Mouse (Mus musculus): ENCODE measurements around the gene Syncrip. TPM values are rescaled to one million over a fixed set of nuclear protein-coding genes. Genes with fewer than 3 reads are reported as not detected.
A peak's percentile ranks its signal among the peaks of the same experiment; 100 is the strongest.

Syncrip gene
- polyA plus RNA-seq, 1 experiment from 2014 or later = 115 TPM

DNA sequence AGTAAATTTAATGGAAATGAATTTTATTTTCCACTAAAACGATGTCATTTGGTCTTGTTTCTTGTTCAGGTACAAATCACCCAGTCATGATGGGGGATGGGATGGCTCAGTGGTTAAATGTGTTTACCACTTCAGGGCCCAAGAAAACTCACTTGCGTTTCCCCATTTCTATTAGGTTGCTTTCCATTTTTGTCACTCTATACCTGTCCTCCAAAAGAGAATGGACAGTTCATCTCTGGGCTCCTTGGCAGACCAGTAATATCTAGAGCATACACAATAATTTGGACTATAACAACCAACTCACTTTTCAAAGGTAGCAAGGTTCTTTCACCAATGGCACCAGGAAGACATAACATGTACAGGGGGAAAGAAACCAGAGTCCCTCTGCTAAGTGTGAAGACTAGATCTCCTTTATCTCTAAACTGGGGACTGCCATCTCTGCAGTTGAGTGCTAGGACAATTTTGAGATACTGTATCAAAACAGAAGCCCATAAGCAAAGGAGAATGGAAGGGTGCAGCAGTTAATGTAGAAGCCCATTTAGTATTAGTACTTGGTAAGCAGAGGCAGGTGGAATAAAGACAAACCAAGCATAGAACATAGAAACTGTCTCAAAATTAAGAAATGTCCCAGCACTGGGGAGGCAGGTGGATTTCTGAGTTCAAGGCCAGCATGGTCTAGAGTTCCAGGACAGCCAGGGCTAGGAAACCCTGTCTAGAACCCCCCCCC is 37.9 kb upstream of the Syncrip start:
- peaks cover 22% of the 10 kb centered on the region for H3K4me1 ChIP-seq
- H3K4me3 ChIP-seq = peak overlapping the region; percentile 77
- DNase-seq (ENCODE audit: low spot score) = no peak
- 20% methylated on average over 2 of the region's 2 CpGs for WGBS
- no peaks in the 10 kb centered on the region for H3K27me3 ChIP-seq (ENCODE audit: low read depth, poor library complexity, severe bottlenecking)
- H3K9me3 ChIP-seq (replicated peaks) = no peaks in the 10 kb centered on the region
- H3K36me3 ChIP-seq = peaks cover 24% of the 10 kb centered on the region
- H3K27ac ChIP-seq (replicated peaks) = no peak overlapping the region

DNA sequence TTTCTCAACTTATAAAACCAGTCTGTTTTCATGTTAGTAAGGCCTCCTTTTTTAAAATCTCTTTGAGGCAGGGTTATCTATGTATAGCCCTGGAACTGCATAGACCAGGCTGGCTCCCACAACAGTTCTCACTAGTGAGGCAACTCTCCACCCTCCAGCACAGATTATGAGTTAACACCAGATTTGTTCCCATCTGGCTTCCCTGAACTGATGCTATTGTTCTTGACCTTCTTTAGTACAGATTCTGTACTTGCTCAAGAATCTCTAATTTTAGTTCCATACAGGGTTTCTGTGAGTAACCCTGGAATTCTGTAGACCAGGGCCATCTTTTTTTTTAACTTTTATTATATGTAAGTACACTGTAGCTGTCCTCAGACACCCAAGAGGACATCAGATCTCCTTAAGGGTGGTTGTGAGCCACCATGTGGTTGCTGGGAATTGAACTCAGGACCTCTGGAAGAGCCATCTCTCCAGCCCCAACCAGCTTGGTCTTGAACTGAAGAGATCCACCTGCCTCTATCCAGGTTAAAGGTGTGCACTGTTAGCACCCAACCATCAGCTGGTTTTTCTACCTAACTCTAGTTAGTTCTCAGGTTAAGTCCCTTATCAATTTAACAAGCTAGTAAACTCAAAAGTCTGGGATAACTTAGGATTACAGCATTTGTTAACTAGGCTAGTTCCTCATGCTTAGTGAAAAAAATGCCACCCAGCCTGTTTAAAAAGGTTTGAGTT is 37.2 kb upstream of the Syncrip start:
- no peak overlapping the region for H3K27ac ChIP-seq (replicated peaks)
- H3K36me3 ChIP-seq = peaks cover 24% of the 10 kb centered on the region
- no peak for DNase-seq (ENCODE audit: low spot score)
- H3K4me3 ChIP-seq = no peak overlapping the region
- no peaks in the 10 kb centered on the region for H3K9me3 ChIP-seq (replicated peaks)
- H3K4me1 ChIP-seq = peaks cover 19% of the 10 kb centered on the region
- no peaks in the 10 kb centered on the region for H3K27me3 ChIP-seq (ENCODE audit: low read depth, poor library complexity, severe bottlenecking)

DNA sequence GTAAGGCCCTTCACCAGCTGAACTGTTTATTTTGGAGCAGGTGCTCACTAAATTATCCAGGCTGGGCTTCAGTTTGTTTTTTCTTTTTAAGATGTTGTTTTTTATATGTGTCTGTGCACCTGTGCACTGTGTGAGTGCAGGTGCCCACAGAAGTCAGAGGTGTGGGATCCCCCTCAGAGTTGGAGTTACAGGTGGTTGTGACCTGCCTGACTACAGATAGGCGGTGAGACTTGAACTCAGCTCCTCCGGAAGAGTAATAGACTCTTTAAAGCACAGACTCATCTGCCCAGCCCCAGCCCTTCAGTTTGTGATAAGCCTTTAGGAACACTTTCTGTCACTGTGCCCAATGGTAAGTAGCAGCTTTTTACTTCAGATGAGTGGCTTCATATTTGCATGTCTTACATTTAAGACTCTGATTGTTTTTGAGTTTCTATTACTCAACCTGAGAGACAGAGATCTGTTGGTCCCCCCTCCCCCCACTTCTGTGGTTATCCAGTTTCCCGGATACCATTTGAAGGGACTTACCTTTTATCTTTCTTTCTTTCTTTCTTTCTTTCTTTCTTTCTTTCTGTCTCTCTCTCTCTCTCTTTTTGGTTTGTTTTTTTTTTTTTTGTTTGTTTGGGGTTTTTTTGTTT is 34.1 kb upstream of the Syncrip start:
- WGBS = 88% methylated on average over 3 of the region's 3 CpGs
- no peak overlapping the region for H3K4me3 ChIP-seq
- H3K27me3 ChIP-seq (ENCODE audit: low read depth, poor library complexity, severe bottlenecking) = no peaks in the 10 kb centered on the region
- no peaks in the 10 kb centered on the region for H3K9me3 ChIP-seq (replicated peaks)
- DNase-seq (ENCODE audit: low spot score) = no peak
- H3K4me1 ChIP-seq = peaks cover 13% of the 10 kb centered on the region
- H3K36me3 ChIP-seq = peaks cover 18% of the 10 kb centered on the region
- no peak overlapping the region for H3K27ac ChIP-seq (replicated peaks)

DNA sequence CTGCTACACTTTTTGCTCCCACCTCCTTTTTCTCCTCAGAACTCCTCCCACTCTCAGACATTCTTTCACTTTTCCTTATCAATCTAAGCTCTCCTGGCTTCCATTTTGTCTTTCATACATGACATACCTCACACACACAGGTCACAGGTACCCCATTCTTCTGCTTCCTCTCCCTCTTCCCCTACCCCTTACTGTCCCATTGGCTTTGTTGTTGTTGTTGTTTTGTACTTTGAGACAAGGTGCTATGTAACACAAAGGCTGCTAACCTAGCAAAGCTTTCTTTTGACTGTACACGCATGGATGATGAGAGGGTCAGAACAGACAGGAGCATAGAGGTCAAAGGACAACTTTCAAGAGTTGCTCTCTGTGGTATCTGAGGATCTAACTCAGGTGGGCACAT is 33.2 kb upstream of the Syncrip start:
- peaks cover 9% of the 10 kb centered on the region for H3K36me3 ChIP-seq
- no peak for DNase-seq (ENCODE audit: low spot score)
- H3K27me3 ChIP-seq (ENCODE audit: low read depth, poor library complexity, severe bottlenecking) = no peaks in the 10 kb centered on the region
- H3K9me3 ChIP-seq (replicated peaks) = no peaks in the 10 kb centered on the region
- H3K27ac ChIP-seq (replicated peaks) = no peak overlapping the region
- WGBS = 90% methylated on average over 1 of the region's 1 CpGs
- H3K4me3 ChIP-seq = no peak overlapping the region
- H3K4me1 ChIP-seq = peaks cover 6% of the 10 kb centered on the region

DNA sequence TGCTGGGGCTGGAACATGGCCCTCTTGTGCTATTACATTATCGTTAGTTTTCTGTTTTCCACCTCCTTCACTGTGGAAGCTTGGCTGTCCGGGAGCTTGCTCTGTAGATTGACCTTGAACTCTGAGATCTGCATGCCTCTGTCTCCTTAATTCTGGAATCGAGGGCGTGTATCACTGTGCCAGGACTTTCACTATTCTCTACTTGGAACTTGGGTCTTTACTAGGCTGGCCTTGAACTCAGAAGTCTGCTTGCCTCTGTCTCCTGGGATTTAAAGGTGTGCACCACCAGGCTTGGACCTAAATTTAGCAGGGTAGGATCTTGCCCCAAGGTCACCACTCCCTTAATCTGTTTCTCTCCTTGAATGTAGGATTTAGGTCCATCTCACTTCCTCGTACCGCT is 19.5 kb upstream of the Syncrip start:
- no peak overlapping the region for H3K27ac ChIP-seq (replicated peaks)
- WGBS = 83% methylated on average over 6 of the region's 6 CpGs
- H3K4me1 ChIP-seq = no peaks in the 10 kb centered on the region
- H3K4me3 ChIP-seq = no peak overlapping the region
- no peaks in the 10 kb centered on the region for H3K27me3 ChIP-seq (ENCODE audit: low read depth, poor library complexity, severe bottlenecking)
- no peaks in the 10 kb centered on the region for H3K9me3 ChIP-seq (replicated peaks)
- DNase-seq (ENCODE audit: low spot score) = no peak
- H3K36me3 ChIP-seq = no peaks in the 10 kb centered on the region

DNA sequence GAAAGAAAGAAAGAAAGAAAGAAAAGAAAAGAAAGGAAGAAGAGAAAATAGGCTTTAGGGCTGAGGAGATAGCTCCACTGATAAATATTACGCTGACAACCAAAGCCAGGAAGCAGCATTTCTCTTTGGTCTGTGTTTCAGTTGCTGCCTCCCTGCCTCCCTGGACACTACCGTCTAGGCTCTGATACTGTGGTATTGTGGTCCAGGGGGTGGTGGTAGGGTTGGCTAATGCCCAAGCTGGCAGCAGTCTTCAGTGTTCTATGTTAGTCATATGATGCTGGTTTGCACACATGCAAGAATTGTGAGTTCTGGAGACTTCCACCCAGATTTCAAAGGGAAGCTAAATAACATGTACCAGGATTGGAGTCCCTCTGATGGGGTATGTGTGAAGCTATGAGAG is 17.7 kb upstream of the Syncrip start:
- H3K27ac ChIP-seq (replicated peaks) = no peak overlapping the region
- DNase-seq (ENCODE audit: low spot score) = no peak
- no peak overlapping the region for H3K4me3 ChIP-seq
- no peaks in the 10 kb centered on the region for H3K36me3 ChIP-seq
- WGBS = 86% methylated on average over 2 of the region's 2 CpGs
- no peaks in the 10 kb centered on the region for H3K4me1 ChIP-seq
- no peaks in the 10 kb centered on the region for H3K9me3 ChIP-seq (replicated peaks)
- no peaks in the 10 kb centered on the region for H3K27me3 ChIP-seq (ENCODE audit: low read depth, poor library complexity, severe bottlenecking)

DNA sequence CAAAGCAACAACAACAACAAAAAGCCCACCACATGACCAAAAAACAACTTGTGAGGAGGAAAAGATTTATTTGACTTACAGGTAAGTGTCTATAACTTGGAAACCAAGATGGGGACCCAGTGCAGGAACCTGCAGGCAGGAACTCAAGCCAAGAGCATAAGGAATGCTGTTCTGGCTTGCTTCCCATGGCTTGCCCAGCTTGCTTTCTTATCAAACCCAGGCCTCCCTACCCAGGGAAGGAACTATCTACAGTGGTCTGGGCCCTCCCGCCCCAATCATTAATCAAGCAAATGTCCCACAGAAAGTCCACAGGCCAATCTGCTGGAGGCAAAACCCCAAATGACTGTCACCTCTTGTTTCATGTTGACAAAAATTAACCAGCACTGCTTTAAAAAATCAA is 10.1 kb upstream of the Syncrip start:
- no peak for DNase-seq (ENCODE audit: low spot score)
- Histone ChIP-seq H3K27ac (replicated peaks) (no peak overlapping the region), H3K4me3 (no peak overlapping the region), H3K36me3 (no peaks in the 10 kb centered on the region), H3K27me3 (ENCODE audit: low read depth, poor library complexity, severe bottlenecking) (no peaks in the 10 kb centered on the region), H3K4me1 (no peaks in the 10 kb centered on the region), H3K9me3 (replicated peaks) (no peaks in the 10 kb centered on the region)
- WGBS = 89% methylated on average over 1 of the region's 1 CpGs

DNA sequence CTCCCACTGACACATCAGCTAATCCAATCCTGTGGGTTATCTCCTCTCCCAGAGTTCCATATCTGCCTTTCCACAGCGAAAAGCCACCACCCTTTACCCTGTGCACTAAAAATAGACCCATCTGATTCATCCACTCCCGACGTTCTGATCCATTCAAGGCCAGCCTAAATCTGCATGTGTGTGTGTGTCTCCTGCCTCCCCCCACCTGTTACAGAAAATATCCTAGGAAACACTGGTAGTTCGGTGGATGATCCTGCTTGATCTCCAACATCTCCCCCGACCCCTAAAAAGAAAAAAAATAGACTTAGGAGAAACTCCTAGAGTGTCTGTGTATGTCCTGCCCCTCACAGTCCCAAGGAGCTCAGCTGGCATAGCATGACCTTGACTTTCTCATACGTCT is 2.2 kb upstream of the Syncrip start:
- peaks cover 25% of the 10 kb centered on the region for H3K4me1 ChIP-seq
- WGBS = 55% methylated on average over 6 of the region's 6 CpGs
- DNase-seq (ENCODE audit: low spot score) = no peak
- no peak overlapping the region for H3K4me3 ChIP-seq
- no peak overlapping the region for H3K27ac ChIP-seq (replicated peaks)
- 0 out of 2 replicates have a peak, but pooled peaks cover 7% of the 10 kb centered on the region for H3K27me3 ChIP-seq (ENCODE audit: low read depth, poor library complexity, severe bottlenecking)
- no peaks in the 10 kb centered on the region for H3K9me3 ChIP-seq (replicated peaks)
- H3K36me3 ChIP-seq = peaks cover 8% of the 10 kb centered on the region

DNA sequence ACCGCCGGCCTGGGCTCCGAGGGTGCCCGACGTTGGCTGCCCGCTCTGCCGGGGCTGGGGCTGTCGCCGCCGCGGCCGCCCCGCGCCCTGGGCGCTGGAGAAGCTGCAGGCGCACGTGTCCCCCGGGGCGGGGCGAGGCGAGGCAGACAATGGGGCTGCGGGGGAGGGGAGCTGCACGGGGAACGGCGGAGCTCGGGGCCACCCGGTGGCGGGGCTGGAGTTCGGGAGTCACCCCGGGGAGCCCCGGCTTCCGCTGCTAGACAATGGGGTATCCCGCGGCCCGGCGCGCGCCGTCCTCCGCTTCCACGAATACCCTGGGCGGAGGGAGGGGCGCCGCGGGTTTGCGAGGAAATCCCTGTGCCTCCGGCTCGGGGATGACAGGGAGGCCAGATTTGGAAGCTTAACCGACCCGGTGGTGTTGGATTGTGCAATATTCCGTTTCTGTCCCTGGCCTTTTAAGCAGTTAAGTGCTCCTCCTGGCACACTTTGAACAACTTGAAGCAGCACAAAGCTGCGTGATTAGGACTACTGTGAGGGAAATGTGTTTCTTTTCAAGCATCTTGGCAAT is 539 bp upstream of the Syncrip start:
- Histone ChIP-seq H3K27ac (replicated peaks) (peak overlapping the region; percentile 99), H3K9me3 (replicated peaks) (no peaks in the 10 kb centered on the region), H3K27me3 (ENCODE audit: low read depth, poor library complexity, severe bottlenecking) (0 out of 2 replicates have a peak, but pooled peaks cover 7% of the 10 kb centered on the region), H3K4me3 (peak overlapping the region; percentile 100), H3K36me3 (peaks cover 24% of the 10 kb centered on the region), H3K4me1 (peaks cover 25% of the 10 kb centered on the region)
- under 1% methylated on average over 52 of the region's 52 CpGs for WGBS
- DNase-seq (ENCODE audit: low spot score) = no peak

DNA sequence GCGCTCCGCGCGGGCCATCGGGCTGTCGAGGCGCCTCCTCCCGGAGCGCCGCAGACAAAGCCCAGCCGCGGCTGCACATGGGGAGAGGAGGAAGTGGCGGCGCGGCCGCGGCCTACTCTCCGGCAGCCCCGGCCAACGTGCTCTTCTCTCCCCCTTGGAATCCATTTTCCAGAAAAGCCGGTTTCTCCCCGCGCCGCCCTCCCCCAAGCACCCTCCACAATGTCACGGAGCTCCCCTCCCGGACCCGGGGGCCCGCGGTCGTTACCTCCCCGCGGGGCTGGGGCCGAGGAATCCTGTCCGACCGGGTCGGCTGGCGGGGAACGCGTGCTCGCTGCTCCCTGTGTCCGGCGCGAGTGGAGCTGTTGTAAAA is 598 bp downstream of the Syncrip start:
- H3K4me3 ChIP-seq = peak overlapping the region; percentile 100
- 0 out of 2 replicates have a peak, but pooled peaks cover 7% of the 10 kb centered on the region for H3K27me3 ChIP-seq (ENCODE audit: low read depth, poor library complexity, severe bottlenecking)
- peaks cover 36% of the 10 kb centered on the region for H3K36me3 ChIP-seq
- no peaks in the 10 kb centered on the region for H3K9me3 ChIP-seq (replicated peaks)
- under 1% methylated on average over 43 of the region's 43 CpGs for WGBS
- DNase-seq (ENCODE audit: low spot score) = peak; percentile 69
- H3K4me1 ChIP-seq = peaks cover 25% of the 10 kb centered on the region
- H3K27ac ChIP-seq (replicated peaks) = peak overlapping the region; percentile 99

DNA sequence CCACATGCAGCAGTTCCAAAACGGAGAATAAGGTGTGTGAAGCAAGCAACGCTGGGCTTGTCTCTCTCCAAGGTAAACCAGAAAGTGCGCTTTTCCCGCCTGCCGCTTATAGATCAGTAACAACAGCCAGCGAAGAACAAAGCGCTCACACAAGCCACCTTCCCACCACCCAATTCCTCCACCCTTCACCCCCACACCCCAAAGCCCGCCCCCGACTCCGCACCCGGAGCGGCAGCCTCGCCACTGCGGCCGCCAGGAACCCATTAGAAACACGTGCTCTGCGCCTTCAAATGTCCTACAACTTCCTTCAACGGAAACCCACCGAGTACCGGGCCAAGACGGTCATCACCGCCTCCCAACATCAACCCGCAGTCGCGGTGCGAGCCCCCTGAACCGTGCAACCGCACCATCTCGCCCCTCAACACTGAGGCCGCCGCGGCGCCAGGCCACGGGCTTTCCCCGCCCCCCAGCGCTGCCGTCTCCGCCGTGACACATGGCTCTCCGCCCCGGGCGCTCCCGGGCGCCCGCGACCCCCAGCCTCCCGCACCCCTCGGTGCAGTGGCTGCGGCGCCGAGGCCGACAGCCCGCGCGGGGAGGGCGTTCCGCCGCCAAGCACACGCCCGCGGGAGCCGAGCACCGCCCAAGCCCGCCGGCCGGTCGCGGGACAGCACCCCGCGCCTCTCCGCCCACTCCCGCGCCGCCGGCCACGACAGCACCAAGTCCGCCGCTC is 1.1 kb downstream of the Syncrip start:
- Histone ChIP-seq H3K36me3 (peaks cover 41% of the 10 kb centered on the region), H3K9me3 (replicated peaks) (no peaks in the 10 kb centered on the region), H3K4me3 (peak overlapping the region; percentile 100), H3K27ac (replicated peaks) (peak overlapping the region; percentile 99), H3K4me1 (peaks cover 25% of the 10 kb centered on the region), H3K27me3 (ENCODE audit: low read depth, poor library complexity, severe bottlenecking) (0 out of 2 replicates have a peak, but pooled peaks cover 7% of the 10 kb centered on the region)
- peak; percentile 51 for DNase-seq (ENCODE audit: low spot score)
- WGBS = under 1% methylated on average over 78 of the region's 78 CpGs

DNA sequence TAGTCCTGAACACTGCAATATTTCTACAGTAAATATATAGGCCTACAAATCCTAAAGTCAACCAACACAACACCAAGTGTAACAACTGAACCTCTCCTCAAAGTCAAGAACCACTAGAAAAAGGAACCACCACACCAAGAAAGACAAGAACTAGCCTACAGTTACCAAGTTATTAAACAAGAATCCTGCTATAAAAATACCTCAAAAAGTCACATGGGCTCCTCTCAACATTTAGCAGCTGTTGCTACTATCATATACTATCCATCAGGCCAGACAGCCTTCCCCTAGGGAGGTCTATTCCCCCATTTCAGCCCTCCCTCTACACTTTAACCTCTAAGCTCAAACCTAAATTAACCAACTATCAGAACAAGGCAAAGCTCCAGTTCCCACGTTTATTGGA is 2.3 kb downstream of the Syncrip start:
- H3K36me3 ChIP-seq = peaks cover 52% of the 10 kb centered on the region
- H3K27ac ChIP-seq (replicated peaks) = no peak overlapping the region
- no peak for DNase-seq (ENCODE audit: low spot score)
- 24% methylated on average over 1 of the region's 1 CpGs for WGBS
- no peaks in the 10 kb centered on the region for H3K9me3 ChIP-seq (replicated peaks)
- 0 out of 2 replicates have a peak, but pooled peaks cover 7% of the 10 kb centered on the region for H3K27me3 ChIP-seq (ENCODE audit: low read depth, poor library complexity, severe bottlenecking)
- H3K4me3 ChIP-seq = peak overlapping the region; percentile 100
- H3K4me1 ChIP-seq = peaks cover 25% of the 10 kb centered on the region

Measured in midbrain, embryonic 10.5 days (tissue).